7 mouse cellular contexts compared by ENCODE assay signal in the genomic region with DNA sequence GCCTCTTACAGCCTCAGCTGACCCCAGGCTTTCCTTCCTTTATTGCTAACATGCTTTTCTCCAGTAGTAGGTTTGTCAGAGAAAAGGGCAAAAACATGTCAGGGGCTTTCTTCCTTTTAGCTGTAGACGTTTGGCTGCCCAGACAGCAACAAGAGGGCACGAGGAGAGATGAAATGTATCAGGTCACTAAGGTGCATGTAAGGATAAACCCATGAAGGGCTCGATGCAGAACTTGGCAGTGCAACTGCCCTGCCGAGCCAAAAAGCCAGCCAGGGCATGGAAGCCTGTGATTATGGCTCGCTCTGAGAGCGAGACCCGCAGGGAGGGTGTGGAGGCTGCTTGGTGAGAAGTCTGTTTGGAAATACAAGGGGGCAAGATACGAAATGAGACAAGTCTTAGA.
DNase-seq lines count a peak whose midpoint lies in the region; ATAC-seq and TF ChIP-seq lines count a peak whose summit lies in the region.

No protein-coding gene starts in this region.

- TF ChIP-seq CTCF in lung, postnatal 0 days (IDR thresholded peaks at IDR 0.05) = no peak

- H3K9ac ChIP-seq in lung, postnatal 0 days (replicated peaks; ENCODE audit: low read depth) = no peak overlapping the region
- no peak overlapping the region for H3K9ac ChIP-seq in hindbrain, embryonic 16.5 days (ENCODE audit: low read depth, low read length)

- WGBS in lung, postnatal 0 days = 60% methylated on average over 8 of the region's 8 CpGs
- WGBS in hindbrain, embryonic 16.5 days = 53% methylated on average over 8 of the region's 8 CpGs

- no peaks in the 10 kb centered on the region for H3K4me1 ChIP-seq in lung, postnatal 0 days (ENCODE audit: insufficient read depth, low read depth, low read length)
- H3K4me1 ChIP-seq in hindbrain, embryonic 16.5 days (ENCODE audit: control insufficient read depth, insufficient read depth, low read depth, low read length) = peaks cover 2% of the 10 kb centered on the region; the same call in 1 of the 2 replicates

- TF ChIP-seq EP300 in lung, postnatal 0 days (IDR thresholded peaks at IDR 0.05) = no peak

- no peak overlapping the region; the same call in 1 of the 2 replicates for H3K4me3 ChIP-seq in lung, postnatal 0 days (ENCODE audit: low read depth, low read length)
- H3K4me3 ChIP-seq in hindbrain, embryonic 16.5 days (ENCODE audit: low read length) = no peak overlapping the region

- ATAC-seq in lung, postnatal 0 days = no peak
- ATAC-seq in hindbrain, embryonic 16.5 days = peak; percentile 45; the same call in 1 of the 2 replicates

- no peaks in the 10 kb centered on the region for H3K27me3 ChIP-seq in lung, postnatal 0 days (replicated peaks; ENCODE audit: insufficient read depth, low read length)
- peaks cover 2% of the 10 kb centered on the region; the same call in 1 of the 2 replicates for H3K27me3 ChIP-seq in hindbrain, embryonic 16.5 days (replicated peaks; ENCODE audit: control insufficient read depth, insufficient read depth, low read length)

- peak overlapping the region; percentile 32 for H3K4me2 ChIP-seq in lung, postnatal 0 days (replicated peaks; ENCODE audit: low read depth, low read length)
- H3K4me2 ChIP-seq in hindbrain, embryonic 16.5 days (ENCODE audit: low read length) = peak overlapping the region; percentile 8; the same call in 1 of the 2 replicates

- 0 out of 2 replicates have a peak overlapping the region, but pooled peaks have one; percentile 32 for H3K27ac ChIP-seq in lung, postnatal 0 days (ENCODE audit: low read length)
- peak overlapping the region; percentile 49; the same call in 1 of the 2 replicates for H3K27ac ChIP-seq in hindbrain, embryonic 16.5 days (ENCODE audit: low read depth, low read length)

- H3K9me3 ChIP-seq in lung, postnatal 0 days (ENCODE audit: low read length) = no peaks in the 10 kb centered on the region
- no peaks in the 10 kb centered on the region for H3K9me3 ChIP-seq in hindbrain, embryonic 16.5 days (ENCODE audit: control insufficient read depth, low read length)

- H3K36me3 ChIP-seq in lung, postnatal 0 days (ENCODE audit: insufficient read depth, low read length) = no peaks in the 10 kb centered on the region
- no peaks in the 10 kb centered on the region for H3K36me3 ChIP-seq in hindbrain, embryonic 16.5 days (ENCODE audit: control insufficient read depth, insufficient read depth, low read length)

- DNase-seq in lung, postnatal 0 days (ENCODE audit: low spot score) = no peak
- DNase-seq in lung, postnatal 25 days (ENCODE audit: low spot score) = no peak
- DNase-seq in cerebellum, adult 9-10 months = peak; percentile 84
- peak; percentile 72 for DNase-seq in gastrocnemius, adult 18-20 months (ENCODE audit: low spot score)
- no peak for DNase-seq in left cerebral cortex, adult 8-10 months (ENCODE audit: low spot score in 2 of 2)
- no peak for DNase-seq in frontal cortex, postnatal 25 days (ENCODE audit: low spot score in 2 of 2)

Comparison
In these comparisons a context has a peak if more than half of its experiments do, and no peak if none do; other contexts are left out.
1. DNase-seq: peak in cerebellum, adult 9-10 months (single experiment) and gastrocnemius, adult 18-20 months (single experiment); none in lung, postnatal 0 days (single experiment), lung, postnatal 25 days (single experiment), left cerebral cortex, adult 8-10 months (0 of 2) and frontal cortex, postnatal 25 days (0 of 2).